8 mouse cellular contexts compared by ENCODE assay signal in the genomic region with DNA sequence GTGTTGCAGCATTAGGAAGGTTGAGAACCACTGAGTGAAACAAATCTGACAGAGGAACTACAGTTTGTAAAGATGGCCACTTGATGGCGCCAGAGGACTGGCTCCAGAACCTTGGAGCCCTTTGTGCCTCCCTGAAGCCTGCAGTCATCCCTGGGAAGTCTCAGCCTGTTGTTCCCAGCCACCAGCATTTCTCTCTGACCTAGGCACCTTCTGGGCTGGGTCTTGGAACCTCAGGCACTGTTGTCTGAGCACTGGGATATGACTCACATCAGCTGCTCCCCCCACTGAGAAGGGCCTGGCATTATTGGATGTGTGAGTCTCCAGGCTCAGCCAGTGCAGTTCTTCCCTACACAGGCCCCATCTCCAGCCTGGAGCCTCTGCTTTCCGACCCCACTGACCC. TPM values are rescaled to one million over a fixed set of nuclear protein-coding genes. Genes with fewer than 3 reads are reported as not detected.
A peak's percentile ranks its signal among the peaks of the same experiment; 100 is the strongest.
DNase-seq lines count a peak whose midpoint lies in the region; ATAC-seq and TF ChIP-seq lines count a peak whose summit lies in the region.

No protein-coding gene starts in this region.

- peaks cover 27% of the 10 kb centered on the region for H3K36me3 ChIP-seq in embryonic facial prominence, embryonic 13.5 days
- H3K36me3 ChIP-seq in heart, adult 2 months (ENCODE audit: control insufficient read depth, insufficient read depth, low read length) = no peaks in the 10 kb centered on the region
- peaks cover 24% of the 10 kb centered on the region for H3K36me3 ChIP-seq in limb, embryonic 12.5 days
- H3K36me3 ChIP-seq in midbrain, embryonic 15.5 days (replicated peaks) = peaks cover 13% of the 10 kb centered on the region; the same call in 1 of the 2 replicates

- H3K27me3 ChIP-seq in embryonic facial prominence, embryonic 13.5 days = no peaks in the 10 kb centered on the region
- no peaks in the 10 kb centered on the region for H3K27me3 ChIP-seq in heart, adult 2 months (ENCODE audit: control insufficient read depth, insufficient read depth, low read length)
- no peaks in the 10 kb centered on the region for H3K27me3 ChIP-seq in limb, embryonic 12.5 days
- no peaks in the 10 kb centered on the region for H3K27me3 ChIP-seq in midbrain, embryonic 15.5 days (replicated peaks)

- H3K79me2 ChIP-seq in heart, adult 2 months (replicated peaks; ENCODE audit: control insufficient read depth, insufficient read depth, low read length) = no peaks in the 10 kb centered on the region

- peak; percentile 52 for ATAC-seq in embryonic facial prominence, embryonic 13.5 days (ENCODE audit: insufficient number of reproducible peaks, insufficient read depth, low FRiP score, low TSS enrichment, low read depth)
- peak; percentile 60 for ATAC-seq in limb, embryonic 12.5 days (ENCODE audit: insufficient number of reproducible peaks, insufficient read depth, low FRiP score, low TSS enrichment, low read depth)
- ATAC-seq in midbrain, embryonic 15.5 days (replicated peaks) = peak; percentile 87

- peak overlapping the region; percentile 44; the same call in 1 of the 2 replicates for H3K9ac ChIP-seq in embryonic facial prominence, embryonic 13.5 days
- H3K9ac ChIP-seq in heart, adult 2 months (ENCODE audit: low read depth, low read length) = no peak overlapping the region; the same call in 1 of the 2 replicates
- H3K9ac ChIP-seq in limb, embryonic 12.5 days (replicated peaks) = no peak overlapping the region; the same call in 1 of the 2 replicates
- H3K9ac ChIP-seq in midbrain, embryonic 15.5 days = no peak overlapping the region

- TF ChIP-seq POLR2A in heart, adult 2 months (IDR thresholded peaks at IDR 0.05; ENCODE audit: insufficient read depth, low read depth, low read length) = no peak

- WGBS in embryonic facial prominence, embryonic 13.5 days = 16% methylated on average over 2 of the region's 2 CpGs
- WGBS in heart, adult 2 months = 20% methylated on average over 2 of the region's 2 CpGs
- 24% methylated on average over 2 of the region's 2 CpGs for WGBS in limb, embryonic 12.5 days
- WGBS in midbrain, embryonic 15.5 days = 22% methylated on average over 2 of the region's 2 CpGs

- H3K27ac ChIP-seq in embryonic facial prominence, embryonic 13.5 days = no peak overlapping the region
- H3K27ac ChIP-seq in heart, adult 2 months = no peak overlapping the region
- no peak overlapping the region for H3K27ac ChIP-seq in limb, embryonic 12.5 days
- H3K27ac ChIP-seq in midbrain, embryonic 15.5 days = peak overlapping the region; percentile 10; the same call in 1 of the 2 replicates

- no peak; the same call in 1 of the 2 replicates for TF ChIP-seq CTCF in heart, adult 2 months (IDR thresholded peaks at IDR 0.05)

- no peak overlapping the region for H3K4me2 ChIP-seq in embryonic facial prominence, embryonic 13.5 days
- no peak overlapping the region for H3K4me2 ChIP-seq in limb, embryonic 12.5 days
- no peak overlapping the region for H3K4me2 ChIP-seq in midbrain, embryonic 15.5 days

- no peaks in the 10 kb centered on the region for H3K9me3 ChIP-seq in embryonic facial prominence, embryonic 13.5 days
- no peaks in the 10 kb centered on the region for H3K9me3 ChIP-seq in limb, embryonic 12.5 days
- H3K9me3 ChIP-seq in midbrain, embryonic 15.5 days = no peaks in the 10 kb centered on the region

- no peak overlapping the region for H3K4me3 ChIP-seq in embryonic facial prominence, embryonic 13.5 days
- H3K4me3 ChIP-seq in heart, adult 2 months = no peak overlapping the region
- no peak overlapping the region for H3K4me3 ChIP-seq in limb, embryonic 12.5 days (replicated peaks)
- no peak overlapping the region for H3K4me3 ChIP-seq in midbrain, embryonic 15.5 days

- peaks cover 4% of the 10 kb centered on the region for H3K4me1 ChIP-seq in embryonic facial prominence, embryonic 13.5 days
- H3K4me1 ChIP-seq in heart, adult 2 months (ENCODE audit: control insufficient read depth, insufficient read depth, low read length) = peaks cover 3% of the 10 kb centered on the region; the same call in 1 of the 2 replicates
- H3K4me1 ChIP-seq in limb, embryonic 12.5 days (replicated peaks) = peaks cover under 1% of the 10 kb centered on the region; the same call in 1 of the 2 replicates
- peaks cover 4% of the 10 kb centered on the region for H3K4me1 ChIP-seq in midbrain, embryonic 15.5 days

- peak; percentile 82 for DNase-seq in 416B (ENCODE audit: low read depth)
- peak; percentile 37 to 53 for DNase-seq in adrenal gland, postnatal 4 days (ENCODE audit: low spot score in 2 of 2)
- peak; percentile 71 to 83 for DNase-seq in heart, adult 2 months
- peak; percentile 60 to 72 for DNase-seq in kidney, adult 8-10 months
- DNase-seq in spleen, postnatal 10 days (ENCODE audit: low spot score in 2 of 2) = peak; percentile 57 to 78

- intact Hi-C loops in heart, adult 2 months (cut with DNase I) = loop anchor here (1.0 kb wide), 3 partner anchors 85 to 196 kb away; no protein-coding TSS in a partner anchor

- TF ChIP-seq EP300 in heart, adult 2 months (IDR thresholded peaks at IDR 0.05; ENCODE audit: insufficient read depth, low read depth, low read length) = peak; percentile 95

RNA-seq across cellular contexts. Expression of a gene that starts 40.4 kb away (rescaled TPM):
- total RNA-seq in adrenal gland, postnatal 4 days (2021) = 100 to 1,000 TPM; 113 to 118 TPM
- polyA plus RNA-seq in embryonic facial prominence, embryonic 13.5 days (2015; fragmentation: Nextera tagmentation; extraction: Ambion mirVana) = 206 and 210 TPM in 2 replicates
- total RNA-seq in heart, adult 2 months (2021) = 10 to 100 TPM; 67.7 to 75.5 TPM
- 28.4 and 47.8 TPM in 2 replicates for polyA plus RNA-seq in heart, adult 2 months (2012; rRNA removed)
- polyA plus RNA-seq in limb, embryonic 12.5 days (2016; fragmentation: Nextera tagmentation; extraction: Ambion mirVana) = 224 and 232 TPM in 2 replicates
- 180 and 183 TPM in 2 replicates for polyA plus RNA-seq in midbrain, embryonic 15.5 days (2015; fragmentation: Nextera tagmentation; extraction: Ambion mirVana)

RNA-seq across cellular contexts. Expression of a gene that starts 40.8 kb away (rescaled TPM):
- total RNA-seq in adrenal gland, postnatal 4 days (2021) = 10 to 100 TPM; 33.3 to 37.8 TPM
- polyA plus RNA-seq in embryonic facial prominence, embryonic 13.5 days (2015; fragmentation: Nextera tagmentation; extraction: Ambion mirVana) = 42.6 and 45.9 TPM in 2 replicates
- total RNA-seq in heart, adult 2 months (2021) = 10 to 100 TPM; 23.7 to 25.4 TPM
- 35.9 and 47.1 TPM in 2 replicates for polyA plus RNA-seq in heart, adult 2 months (2012; rRNA removed)
- 36.8 and 39.8 TPM in 2 replicates for polyA plus RNA-seq in limb, embryonic 12.5 days (2016; fragmentation: Nextera tagmentation; extraction: Ambion mirVana)
- 77.6 and 78.2 TPM in 2 replicates for polyA plus RNA-seq in midbrain, embryonic 15.5 days (2015; fragmentation: Nextera tagmentation; extraction: Ambion mirVana)
